Mouse (Mus musculus): ENCODE data around the gene Prrxl1. TPM values are rescaled to one million over a fixed set of nuclear protein-coding genes. Genes with fewer than 3 reads are reported as not detected.
A peak's percentile ranks its signal among the peaks of the same experiment; 100 is the strongest.

Gene Prrxl1
- polyA plus RNA-seq, 1 experiment from 2014 or later: 7.6 TPM

GRCm38 (mm10) chr14:32578420-32578819, 20.8 kb upstream of the Prrxl1 start:
- H3K9me3 ChIP-seq (replicated peaks; ENCODE audit: control insufficient read depth, low read length): no peaks in the 10 kb centered on the region
- H3K4me3 ChIP-seq (ENCODE audit: low read depth, low read length): no peak overlapping the region
- no peaks in the 10 kb centered on the region for H3K4me1 ChIP-seq (ENCODE audit: control insufficient read depth, insufficient read depth, low read length)
- no peak overlapping the region for H3K27ac ChIP-seq (replicated peaks; ENCODE audit: low read depth, low read length)
- no peaks in the 10 kb centered on the region for H3K27me3 ChIP-seq (ENCODE audit: control insufficient read depth, insufficient read depth, low read length)
- no peak overlapping the region for H3K9ac ChIP-seq (replicated peaks; ENCODE audit: low read length)
- WGBS: 92% methylated on average over 2 of the region's 2 CpGs
- H3K36me3 ChIP-seq (replicated peaks; ENCODE audit: control insufficient read depth, insufficient read depth, low read depth, low read length): peaks cover 3% of the 10 kb centered on the region; the same call in 1 of the 2 replicates
- no peak for DNase-seq (ENCODE audit: low spot score)
- no peak for ATAC-seq (replicated peaks; ENCODE audit: insufficient number of reproducible peaks, low FRiP score, low TSS enrichment, low read depth)
- no peak overlapping the region for H3K4me2 ChIP-seq (ENCODE audit: low read depth, low read length)

GRCm38 (mm10) chr14:32583696-32584095, 15.5 kb upstream of the Prrxl1 start:
- Histone ChIP-seq H3K4me1 (ENCODE audit: control insufficient read depth, insufficient read depth, low read length) (no peaks in the 10 kb centered on the region), H3K9me3 (replicated peaks; ENCODE audit: control insufficient read depth, low read length) (no peaks in the 10 kb centered on the region), H3K36me3 (replicated peaks; ENCODE audit: control insufficient read depth, insufficient read depth, low read depth, low read length) (no peaks in the 10 kb centered on the region), H3K4me2 (ENCODE audit: low read depth, low read length) (no peak overlapping the region), H3K27me3 (ENCODE audit: control insufficient read depth, insufficient read depth, low read length) (no peaks in the 10 kb centered on the region), H3K27ac (replicated peaks; ENCODE audit: low read depth, low read length) (no peak overlapping the region), H3K4me3 (ENCODE audit: low read depth, low read length) (no peak overlapping the region), H3K9ac (replicated peaks; ENCODE audit: low read length) (no peak overlapping the region)
- DNase-seq (ENCODE audit: low spot score) (no peak), ATAC-seq (replicated peaks; ENCODE audit: insufficient number of reproducible peaks, low FRiP score, low TSS enrichment, low read depth) (no peak)
- 89% methylated on average over 9 of the region's 9 CpGs for WGBS

GRCm38 (mm10) chr14:32587013-32587784, 12.0 kb upstream of the Prrxl1 start:
- ATAC-seq (replicated peaks; ENCODE audit: insufficient number of reproducible peaks, low FRiP score, low TSS enrichment, low read depth): no peak
- no peaks in the 10 kb centered on the region for H3K27me3 ChIP-seq (ENCODE audit: control insufficient read depth, insufficient read depth, low read length)
- H3K4me2 ChIP-seq (ENCODE audit: low read depth, low read length): no peak overlapping the region
- peak; percentile 82 for DNase-seq (ENCODE audit: low spot score)
- WGBS: 11% methylated on average over 10 of the region's 10 CpGs
- H3K4me3 ChIP-seq (ENCODE audit: low read depth, low read length): no peak overlapping the region
- H3K36me3 ChIP-seq (replicated peaks; ENCODE audit: control insufficient read depth, insufficient read depth, low read depth, low read length): no peaks in the 10 kb centered on the region
- H3K9me3 ChIP-seq (replicated peaks; ENCODE audit: control insufficient read depth, low read length): no peaks in the 10 kb centered on the region
- H3K27ac ChIP-seq (replicated peaks; ENCODE audit: low read depth, low read length): no peak overlapping the region
- H3K9ac ChIP-seq (replicated peaks; ENCODE audit: low read length): no peak overlapping the region
- no peaks in the 10 kb centered on the region for H3K4me1 ChIP-seq (ENCODE audit: control insufficient read depth, insufficient read depth, low read length)

GRCm38 (mm10) chr14:32590377-32590776, 8.8 kb upstream of the Prrxl1 start:
- no peaks in the 10 kb centered on the region for H3K9me3 ChIP-seq (replicated peaks; ENCODE audit: control insufficient read depth, low read length)
- 50% methylated on average over 3 of the region's 3 CpGs for WGBS
- ATAC-seq (replicated peaks; ENCODE audit: insufficient number of reproducible peaks, low FRiP score, low TSS enrichment, low read depth): no peak
- no peak overlapping the region for H3K9ac ChIP-seq (replicated peaks; ENCODE audit: low read length)
- H3K27ac ChIP-seq (replicated peaks; ENCODE audit: low read depth, low read length): no peak overlapping the region
- DNase-seq (ENCODE audit: low spot score): no peak
- H3K4me3 ChIP-seq (ENCODE audit: low read depth, low read length): no peak overlapping the region
- H3K36me3 ChIP-seq (replicated peaks; ENCODE audit: control insufficient read depth, insufficient read depth, low read depth, low read length): no peaks in the 10 kb centered on the region
- peaks cover 4% of the 10 kb centered on the region for H3K27me3 ChIP-seq (ENCODE audit: control insufficient read depth, insufficient read depth, low read length)
- no peak overlapping the region for H3K4me2 ChIP-seq (ENCODE audit: low read depth, low read length)
- no peaks in the 10 kb centered on the region for H3K4me1 ChIP-seq (ENCODE audit: control insufficient read depth, insufficient read depth, low read length)

GRCm38 (mm10) chr14:32597232-32598231, 1.7 kb upstream of the Prrxl1 start:
- Histone ChIP-seq H3K27me3 (ENCODE audit: control insufficient read depth, insufficient read depth, low read length) (peaks cover 58% of the 10 kb centered on the region), H3K9ac (replicated peaks; ENCODE audit: low read length) (no peak overlapping the region), H3K36me3 (replicated peaks; ENCODE audit: control insufficient read depth, insufficient read depth, low read depth, low read length) (no peaks in the 10 kb centered on the region), H3K4me2 (ENCODE audit: low read depth, low read length) (peak overlapping the region; percentile 16), H3K27ac (replicated peaks; ENCODE audit: low read depth, low read length) (no peak overlapping the region), H3K4me3 (ENCODE audit: low read depth, low read length) (peak overlapping the region; percentile 9), H3K9me3 (replicated peaks; ENCODE audit: control insufficient read depth, low read length) (no peaks in the 10 kb centered on the region), H3K4me1 (ENCODE audit: control insufficient read depth, insufficient read depth, low read length) (peaks cover 6% of the 10 kb centered on the region; the same call in 1 of the 2 replicates)
- ATAC-seq (replicated peaks; ENCODE audit: insufficient number of reproducible peaks, low FRiP score, low TSS enrichment, low read depth): peak; percentile 58; the same call in 1 of the 2 replicates
- peak; percentile 91 for DNase-seq (ENCODE audit: low spot score)
- WGBS: under 1% methylated on average over 77 of the region's 78 CpGs

- Histone ChIP-seq H3K4me2 (ENCODE audit: low read depth, low read length) (no peak overlapping the region), H3K9me3 (replicated peaks; ENCODE audit: control insufficient read depth, low read length) (no peaks in the 10 kb centered on the region), H3K27me3 (ENCODE audit: control insufficient read depth, insufficient read depth, low read length) (peaks cover 61% of the 10 kb centered on the region), H3K4me3 (ENCODE audit: low read depth, low read length) (no peak overlapping the region), H3K4me1 (ENCODE audit: control insufficient read depth, insufficient read depth, low read length) (peaks cover 6% of the 10 kb centered on the region; the same call in 1 of the 2 replicates), H3K36me3 (replicated peaks; ENCODE audit: control insufficient read depth, insufficient read depth, low read depth, low read length) (no peaks in the 10 kb centered on the region), H3K27ac (replicated peaks; ENCODE audit: low read depth, low read length) (no peak overlapping the region), H3K9ac (replicated peaks; ENCODE audit: low read length) (no peak overlapping the region)
- DNase-seq (ENCODE audit: low spot score): no peak
- WGBS: 5% methylated on average over 23 of the region's 23 CpGs
- ATAC-seq (replicated peaks; ENCODE audit: insufficient number of reproducible peaks, low FRiP score, low TSS enrichment, low read depth): no peak
These were observed 579 bp upstream of the Prrxl1 start for GRCm38 (mm10) chr14:32598437-32599219.

- Histone ChIP-seq H3K4me1 (ENCODE audit: control insufficient read depth, insufficient read depth, low read length) (peaks cover 6% of the 10 kb centered on the region; the same call in 1 of the 2 replicates), H3K9ac (replicated peaks; ENCODE audit: low read length) (no peak overlapping the region), H3K4me3 (ENCODE audit: low read depth, low read length) (0 out of 2 replicates have a peak overlapping the region, but pooled peaks have one; percentile 11), H3K9me3 (replicated peaks; ENCODE audit: control insufficient read depth, low read length) (no peaks in the 10 kb centered on the region), H3K27ac (replicated peaks; ENCODE audit: low read depth, low read length) (no peak overlapping the region), H3K27me3 (ENCODE audit: control insufficient read depth, insufficient read depth, low read length) (peaks cover 59% of the 10 kb centered on the region), H3K4me2 (ENCODE audit: low read depth, low read length) (no peak overlapping the region; the same call in 1 of the 2 replicates), H3K36me3 (replicated peaks; ENCODE audit: control insufficient read depth, insufficient read depth, low read depth, low read length) (no peaks in the 10 kb centered on the region)
- under 1% methylated on average over 16 of the region's 16 CpGs for WGBS
- ATAC-seq (replicated peaks; ENCODE audit: insufficient number of reproducible peaks, low FRiP score, low TSS enrichment, low read depth): no peak
- DNase-seq (ENCODE audit: low spot score): no peak
These were observed 903 bp downstream of the Prrxl1 start for GRCm38 (mm10) chr14:32600110-32600509.
